Mouse (Mus musculus): ENCODE measurements around the gene Arcn1.

Gene Arcn1

GRCm38 (mm10) chr9:44719632-44720357, 47.9 kb downstream of the Arcn1 start:
- no peak for DNase-seq (ENCODE audit: low read depth, low spot score)

GRCm38 (mm10) chr9:44718937-44719631, 48.6 kb downstream of the Arcn1 start:
- no peak for DNase-seq (ENCODE audit: low read depth, low spot score)

- no peak for DNase-seq (ENCODE audit: low read depth, low spot score)
Measured at GRCm38 (mm10) chr9:44717822-44718242, 49.8 kb downstream of the Arcn1 start.

- DNase-seq (ENCODE audit: low read depth, low spot score), result no peak
Measured at GRCm38 (mm10) chr9:44716997-44717821, 50.4 kb downstream of the Arcn1 start.

- no peak for DNase-seq (ENCODE audit: low read depth, low spot score)
Measured at GRCm38 (mm10) chr9:44715705-44716362, 51.8 kb downstream of the Arcn1 start.

GRCm38 (mm10) chr9:44715109-44715508, 52.5 kb downstream of the Arcn1 start:
- DNase-seq (ENCODE audit: low read depth, low spot score), result no peak

GRCm38 (mm10) chr9:44713574-44713973, 54.1 kb downstream of the Arcn1 start:
- no peak for DNase-seq (ENCODE audit: low read depth, low spot score)

- DNase-seq (ENCODE audit: low read depth, low spot score), result no peak
Measured at GRCm38 (mm10) chr9:44713080-44713479, 54.6 kb downstream of the Arcn1 start.

GRCm38 (mm10) chr9:44711602-44712001, 56.0 kb downstream of the Arcn1 start:
- DNase-seq (ENCODE audit: low read depth, low spot score), result no peak

GRCm38 (mm10) chr9:44710213-44710612, 57.4 kb downstream of the Arcn1 start:
- no peak for DNase-seq (ENCODE audit: low read depth, low spot score)

GRCm38 (mm10) chr9:44709600-44709999, 58.0 kb downstream of the Arcn1 start:
- no peak for DNase-seq (ENCODE audit: low read depth, low spot score)

- DNase-seq (ENCODE audit: low read depth, low spot score), result no peak
Measured at GRCm38 (mm10) chr9:44708925-44709324, 58.7 kb downstream of the Arcn1 start.

- no peak for DNase-seq (ENCODE audit: low read depth, low spot score)
Measured at GRCm38 (mm10) chr9:44708429-44708765, 59.2 kb downstream of the Arcn1 start.

GRCm38 (mm10) chr9:44707749-44708428, 59.8 kb downstream of the Arcn1 start:
- DNase-seq (ENCODE audit: low read depth, low spot score), result no peak

GRCm38 (mm10) chr9:44699730-44700129, 67.9 kb downstream of the Arcn1 start:
- no peak for DNase-seq (ENCODE audit: low read depth, low spot score)

GRCm38 (mm10) chr9:44699196-44699595, 68.4 kb downstream of the Arcn1 start:
- DNase-seq (ENCODE audit: low read depth, low spot score), result no peak

GRCm38 (mm10) chr9:44697866-44698265, 69.8 kb downstream of the Arcn1 start:
- DNase-seq (ENCODE audit: low read depth, low spot score), result no peak

GRCm38 (mm10) chr9:44693071-44693470, 74.6 kb downstream of the Arcn1 start:
- DNase-seq (ENCODE audit: low read depth, low spot score), result no peak

GRCm38 (mm10) chr9:44691671-44692520, 75.7 kb downstream of the Arcn1 start:
- no peak for DNase-seq (ENCODE audit: low read depth, low spot score)

Measured in c-Kit-negative CD71-positive TER-119-positive erythroid progenitor cells, embryonic 14.5 days (primary cell).